Mouse (Mus musculus) ES-E14 (cell line): Measurements from ENCODE around the gene Tmem253.

Source experiments
- CHD2 ChIP-seq: IDR thresholded peaks from 2 replicates; pipeline ENCODE4 v1.6.1; 2014; ENCODE audit warnings: mild to moderate bottlenecking, low read depth, low read length, inconsistent platforms
- HCFC1 ChIP-seq: IDR thresholded peaks from 2 replicates; pipeline ENCODE4 v1.6.1; 2012; ENCODE audit warnings: low read length, inconsistent platforms, borderline replicate concordance; ENCODE audit not compliant: insufficient read depth

GRCm38 (mm10) chr14:51997483-51997882 lies 18.0 kb upstream of the Tmem253 start:
- TF ChIP-seq HCFC1 (no peak), CHD2 (no peak)
